Mouse (Mus musculus) liver, postnatal 0 days (tissue): ENCODE measurements at regions not wholly inside any gene's neighbourhood (a gene's known extent, or its start where the extent isn't known, plus 50 kb on each side); places are given as distances from the start of the nearest gene placed in this dataset.

Experiments
- CTCF ChIP-seq: sonication (generic); IDR thresholded peaks from 2 replicates; pipeline ENCODE4 v1.5.1; 2016; ENCODE audit warnings: antibody characterized with exemption, low read depth
- EP300 ChIP-seq: IDR thresholded peaks from 2 replicates; pipeline ENCODE4 v1.6.1; 2016; ENCODE audit warnings: antibody characterized with exemption, low read depth, mild to moderate bottlenecking

DNA sequence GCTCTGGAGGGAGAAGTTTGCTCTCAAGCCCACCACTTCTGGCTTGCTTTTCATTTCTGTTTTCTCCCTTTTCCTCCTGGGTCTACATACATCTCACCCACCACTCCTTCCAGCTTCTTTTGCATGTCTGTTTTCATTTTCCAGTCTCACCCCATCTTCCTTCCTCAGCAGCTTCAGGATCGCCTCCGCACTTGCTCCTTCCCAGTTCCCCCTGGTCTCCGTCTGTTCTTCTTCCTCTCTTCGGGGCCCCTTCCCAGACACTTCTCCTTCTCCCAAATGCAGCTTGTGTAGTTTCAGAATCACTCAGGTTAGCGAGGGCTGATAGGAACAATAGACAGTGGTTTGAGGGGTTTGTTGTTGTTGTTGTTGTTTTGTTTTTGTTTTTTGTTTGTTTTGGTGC is 201.4 kb upstream of the Klf3 start:
- TF ChIP-seq CTCF: no peak
- no peak for TF ChIP-seq EP300
